Mouse (Mus musculus) olfactory bulb, adult 2 months (tissue): ENCODE results near the gene Hsd3b4. TPM values are rescaled to one million over a fixed set of nuclear protein-coding genes. Genes with fewer than 3 reads are reported as not detected.
"Not testable (repeated sequence)": the region's sequence is repeated elsewhere in the genome, so short reads cannot be mapped to it uniquely, and the experiment has no call there.

Experiments
- H3K27ac ChIP-seq: fragments of 200-500 bp; 2 replicates; pipeline ENCODE4 v1.5.1; 2012; ENCODE audit warnings: low read depth, low read length; ENCODE audit not compliant: insufficient read depth
- H3K4me1 ChIP-seq: fragments of 200-500 bp; 2 replicates; pipeline ENCODE4 v1.6.1; 2012; ENCODE audit warnings: low read length; ENCODE audit not compliant: control insufficient read depth, insufficient read depth
- H3K4me3 ChIP-seq: fragments of 200-500 bp; 2 replicates; pipeline ENCODE4 v1.5.1; 2012; ENCODE audit warnings: mild to moderate bottlenecking, low read depth, low read length, moderate library complexity; ENCODE audit not compliant: insufficient read depth
- WGBS: fragments of 180-500 bp; shearing (Covaris S2); methylation state at CpG from one replicate; pipeline ENCODE4 v1.1.7; 2018; 5-methylcytosine and 5-hydroxymethylcytosine counted together
- polyA plus RNA-seq: library from polyadenylated mRNA; stranded (reverse); fragments of >200 nt; gene quantifications from 2 replicates; pipeline ENCODE4 v1.2.4, GENCODE M21; 2012; ENCODE audit warnings: low replicate concordance; ENCODE audit not compliant: missing spikeins, insufficient read depth, insufficient read length

The Hsd3b4 gene
- not detected in 2 replicates for polyA plus RNA-seq

- H3K27ac ChIP-seq, H3K4me1 ChIP-seq, H3K4me3 ChIP-seq: not testable (repeated sequence)
- no CpG with 5 or more reads among the region's 1 CpGs for WGBS
Measured at GRCm38 (mm10) chr3:98510414-98510813, at the start of gene Hsd3b4. Gene Hsd3b4 (minus strand): TSS chr3:98510514.

GRCm38 (mm10) chr3:98550832-98551231 is 40.5 kb upstream of the Hsd3b4 start:
- H3K4me3 ChIP-seq, H3K27ac ChIP-seq, H3K4me1 ChIP-seq: not testable (repeated sequence)
- WGBS, result no CpG with 5 or more reads among the region's 1 CpGs

GRCm38 (mm10) chr3:98550215-98550614 is 39.9 kb upstream of the Hsd3b4 start:
- not testable (repeated sequence) for H3K4me3 ChIP-seq, H3K4me1 ChIP-seq, H3K27ac ChIP-seq
- WGBS, result no CpG with 5 or more reads among the region's 2 CpGs

- not testable (repeated sequence) for H3K4me1 ChIP-seq
- WGBS, result 90% methylated on average over 1 of the region's 1 CpGs
Measured at GRCm38 (mm10) chr3:98548495-98548894, 38.2 kb upstream of the Hsd3b4 start.

GRCm38 (mm10) chr3:98547641-98548040 is 37.3 kb upstream of the Hsd3b4 start:
- not testable (repeated sequence) for H3K4me1 ChIP-seq, H3K27ac ChIP-seq, H3K4me3 ChIP-seq

More at GRCm38 (mm10) chr3:98548495-98548894, 38.2 kb upstream of the Hsd3b4 start:
- H3K4me3 ChIP-seq, H3K27ac ChIP-seq: not testable (repeated sequence)

- H3K27ac ChIP-seq, H3K4me3 ChIP-seq, H3K4me1 ChIP-seq: not testable (repeated sequence)
Measured at GRCm38 (mm10) chr3:98524978-98525377, 14.7 kb upstream of the Hsd3b4 start.

- not testable (repeated sequence) for H3K27ac ChIP-seq, H3K4me1 ChIP-seq, H3K4me3 ChIP-seq
- WGBS, result no CpG with 5 or more reads among the region's 1 CpGs
Measured at GRCm38 (mm10) chr3:98524552-98524951, 14.2 kb upstream of the Hsd3b4 start.

GRCm38 (mm10) chr3:98522779-98523178 is 12.5 kb upstream of the Hsd3b4 start:
- H3K4me1 ChIP-seq, H3K4me3 ChIP-seq, H3K27ac ChIP-seq: not testable (repeated sequence)
- 29% methylated on average over 1 of the region's 2 CpGs for WGBS

- WGBS, result no CpG with 5 or more reads among the region's 5 CpGs
- not testable (repeated sequence) for H3K4me3 ChIP-seq, H3K27ac ChIP-seq, H3K4me1 ChIP-seq
Measured at GRCm38 (mm10) chr3:98507229-98507628, 3.1 kb downstream of the Hsd3b4 start.

GRCm38 (mm10) chr3:98497401-98497800 is 12.9 kb downstream of the Hsd3b4 start:
- H3K4me3 ChIP-seq, H3K4me1 ChIP-seq, H3K27ac ChIP-seq: not testable (repeated sequence)

GRCm38 (mm10) chr3:98496762-98497161 is 13.6 kb downstream of the Hsd3b4 start:
- H3K4me1 ChIP-seq, H3K4me3 ChIP-seq, H3K27ac ChIP-seq: not testable (repeated sequence)
- no CpG with 5 or more reads among the region's 2 CpGs for WGBS

- H3K4me3 ChIP-seq, H3K4me1 ChIP-seq, H3K27ac ChIP-seq: not testable (repeated sequence)
Measured at GRCm38 (mm10) chr3:98495055-98495454, 15.3 kb downstream of the Hsd3b4 start.

- H3K27ac ChIP-seq, H3K4me3 ChIP-seq, H3K4me1 ChIP-seq: not testable (repeated sequence)
Measured at GRCm38 (mm10) chr3:98494184-98494583, 16.1 kb downstream of the Hsd3b4 start.

- H3K27ac ChIP-seq, result not testable (repeated sequence)
Measured at GRCm38 (mm10) chr3:98471499-98471898, 38.8 kb downstream of the Hsd3b4 start.

GRCm38 (mm10) chr3:98471057-98471456 is 39.3 kb downstream of the Hsd3b4 start:
- not testable (repeated sequence) for H3K4me1 ChIP-seq, H3K27ac ChIP-seq, H3K4me3 ChIP-seq
- WGBS, result no CpG with 5 or more reads among the region's 1 CpGs

More at GRCm38 (mm10) chr3:98471499-98471898, 38.8 kb downstream of the Hsd3b4 start:
- not testable (repeated sequence) for H3K4me3 ChIP-seq, H3K4me1 ChIP-seq

- H3K4me1 ChIP-seq, H3K4me3 ChIP-seq, H3K27ac ChIP-seq: not testable (repeated sequence)
- 31% methylated on average over 1 of the region's 2 CpGs for WGBS
Measured at GRCm38 (mm10) chr3:98469323-98469722, 41.0 kb downstream of the Hsd3b4 start.
